Mouse (Mus musculus) spleen, adult 18-20 months (tissue): ENCODE measurements around the gene 2310022B05Rik.

ENCODE experiments used
- DNase-seq, 2 experiments: peaks; one replicate each; pipeline ENCODE4 v3.0.0; 2022; ENCODE audit warnings: mixed read lengths in 2 of 2

Gene 2310022B05Rik

DNA sequence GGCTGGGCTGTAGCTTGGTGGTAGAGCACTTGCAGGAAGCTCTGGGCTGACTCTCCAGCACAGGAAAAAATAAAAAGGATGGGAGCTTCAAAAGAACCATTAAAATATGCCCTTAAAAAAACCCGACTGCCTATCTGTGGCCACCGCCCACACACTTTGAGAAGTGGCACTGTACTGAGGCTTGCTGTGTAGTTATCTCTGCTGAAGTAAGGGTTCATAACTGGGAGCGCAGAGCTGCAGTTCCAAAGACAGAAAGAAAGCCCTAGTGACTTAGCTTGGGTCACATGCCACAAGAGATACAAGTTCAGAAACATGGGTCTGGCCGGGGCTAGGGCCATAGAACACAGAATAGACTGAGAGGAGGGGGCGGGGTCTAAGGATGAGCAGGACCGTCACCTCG lies 5.2 kb downstream of the 2310022B05Rik start:
- no peak for DNase-seq

DNA sequence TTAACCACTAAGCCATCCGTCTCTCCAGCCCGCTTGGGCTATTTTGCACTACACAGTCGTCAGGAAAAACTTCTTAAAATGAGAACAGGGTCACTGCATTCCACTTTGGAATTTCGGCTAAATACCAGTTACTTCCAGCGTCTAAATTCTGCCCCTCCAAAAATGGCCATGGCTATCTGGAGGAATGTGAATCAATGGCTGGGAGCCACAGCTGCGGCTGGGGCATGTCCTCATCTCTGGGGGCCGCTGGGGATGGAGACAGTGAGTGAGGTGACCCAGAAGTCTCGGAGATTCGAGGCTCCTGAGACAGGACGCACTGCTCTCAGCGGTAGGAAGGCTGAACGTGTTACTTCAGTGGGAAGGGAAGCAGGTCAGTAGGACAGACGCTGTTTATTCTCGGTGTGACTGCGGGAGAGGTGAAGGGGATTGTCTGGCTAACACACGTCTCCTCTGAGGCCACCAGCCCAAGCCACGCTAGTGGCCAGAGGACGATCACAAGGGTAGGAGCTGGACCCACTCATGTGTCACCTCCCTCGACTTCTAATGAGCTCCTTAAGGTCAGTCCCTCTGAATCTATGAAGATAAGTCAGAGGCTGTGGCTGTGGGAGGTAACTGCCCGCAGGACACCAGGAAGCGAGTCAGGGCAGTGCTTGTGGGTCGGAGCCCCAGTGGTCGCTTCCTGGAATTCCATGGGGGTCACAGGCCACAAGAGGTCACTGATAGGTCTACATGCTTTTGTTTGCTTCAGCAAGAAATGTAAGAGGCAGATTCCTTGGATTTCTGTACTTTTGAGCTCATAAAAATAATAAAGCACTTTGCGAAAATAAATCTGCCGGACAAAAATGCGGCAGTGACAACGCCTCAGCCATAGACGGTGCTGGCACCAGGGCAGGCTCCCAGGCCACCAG lies 9.3 kb downstream of the 2310022B05Rik start:
- DNase-seq = no peak

DNA sequence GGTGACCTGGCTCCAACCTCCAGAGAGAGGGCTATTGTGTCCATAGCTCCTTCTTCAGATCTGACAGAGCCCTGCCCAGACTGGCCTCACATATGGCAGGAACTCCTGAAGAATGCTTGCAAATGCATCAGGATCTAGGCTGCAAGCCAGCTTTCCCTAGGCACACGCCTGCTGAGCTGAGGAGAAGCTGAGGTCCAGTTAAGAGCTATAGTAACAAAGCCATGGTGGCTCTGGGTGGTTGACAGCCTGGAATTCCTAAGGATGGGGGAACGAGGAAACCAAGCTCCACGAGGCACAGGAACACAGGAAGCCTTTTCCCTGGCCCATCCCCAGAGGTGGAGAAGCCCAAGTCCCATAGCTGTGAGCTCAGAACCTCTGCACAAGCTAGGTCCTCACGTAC lies 10.6 kb downstream of the 2310022B05Rik start:
- DNase-seq = no peak

DNA sequence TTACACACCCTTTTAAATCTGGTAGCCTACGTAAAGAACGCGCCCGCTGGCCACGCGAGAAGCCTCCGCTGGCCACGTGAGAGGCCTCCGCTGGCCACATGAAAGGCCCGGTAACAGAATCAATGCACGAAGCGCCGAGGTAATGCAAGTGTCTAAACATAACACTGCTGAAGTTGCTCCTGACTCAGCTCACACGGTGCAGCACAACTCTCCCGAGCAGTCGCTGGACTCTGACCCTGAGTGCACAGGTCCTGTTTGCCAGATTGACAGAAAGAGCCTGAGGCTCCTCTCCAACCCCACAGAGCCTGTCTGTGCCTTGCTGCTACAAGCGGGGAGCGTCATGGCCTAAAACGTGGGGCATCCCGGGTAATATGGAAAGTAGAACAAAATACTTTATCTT lies 11.4 kb downstream of the 2310022B05Rik start:
- no peak for DNase-seq

- no peak for DNase-seq
Measured at GRCm38 (mm10) chr8:124648311-124648710, 14.9 kb downstream of the 2310022B05Rik start.

GRCm38 (mm10) chr8:124643540-124644339 lies 19.4 kb downstream of the 2310022B05Rik start:
- no peak for DNase-seq

- DNase-seq = no peak
Measured at GRCm38 (mm10) chr8:124641599-124641998, 21.6 kb downstream of the 2310022B05Rik start.

GRCm38 (mm10) chr8:124635247-124635502 lies 28.0 kb downstream of the 2310022B05Rik start:
- no peak for DNase-seq

DNA sequence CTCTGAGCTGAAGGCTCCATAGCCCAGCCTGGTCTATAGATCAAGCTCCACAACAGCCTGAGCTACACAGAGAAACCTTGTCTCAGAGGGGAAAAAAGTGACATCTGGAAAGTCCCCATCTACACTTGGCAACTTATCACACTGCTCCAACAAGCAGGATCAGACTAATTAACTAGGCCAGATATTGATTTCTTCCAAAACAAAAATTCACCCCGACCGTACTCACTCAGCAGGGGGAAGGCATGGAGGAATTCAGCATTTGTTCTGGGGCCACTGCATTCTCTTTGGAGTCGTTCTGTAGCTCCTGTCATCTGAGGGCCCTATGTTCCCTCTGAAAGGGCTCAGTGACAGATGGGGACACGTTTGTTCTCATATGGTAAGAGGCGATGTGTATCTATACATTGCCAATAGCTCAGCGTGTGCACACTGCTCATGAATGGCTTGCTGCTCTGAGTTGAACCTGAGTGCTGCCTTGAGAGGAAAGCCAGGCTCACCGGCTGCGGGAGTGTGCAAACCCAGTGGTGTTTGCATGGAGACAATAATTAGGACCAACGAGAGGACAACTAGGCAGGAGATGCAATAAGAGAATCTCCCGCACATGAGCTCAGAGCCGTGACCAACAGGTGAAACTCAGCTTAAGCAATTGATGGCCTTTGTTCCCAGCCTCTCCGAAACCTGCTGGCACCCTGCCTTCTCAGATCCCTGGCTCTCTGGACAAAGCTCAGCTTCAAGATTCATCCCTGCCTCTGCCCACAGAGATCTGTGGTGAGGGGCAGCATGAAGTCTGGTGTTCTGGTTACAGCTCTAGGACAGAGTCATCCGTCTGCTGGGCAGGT lies 28.5 kb downstream of the 2310022B05Rik start:
- no peak for DNase-seq

DNA sequence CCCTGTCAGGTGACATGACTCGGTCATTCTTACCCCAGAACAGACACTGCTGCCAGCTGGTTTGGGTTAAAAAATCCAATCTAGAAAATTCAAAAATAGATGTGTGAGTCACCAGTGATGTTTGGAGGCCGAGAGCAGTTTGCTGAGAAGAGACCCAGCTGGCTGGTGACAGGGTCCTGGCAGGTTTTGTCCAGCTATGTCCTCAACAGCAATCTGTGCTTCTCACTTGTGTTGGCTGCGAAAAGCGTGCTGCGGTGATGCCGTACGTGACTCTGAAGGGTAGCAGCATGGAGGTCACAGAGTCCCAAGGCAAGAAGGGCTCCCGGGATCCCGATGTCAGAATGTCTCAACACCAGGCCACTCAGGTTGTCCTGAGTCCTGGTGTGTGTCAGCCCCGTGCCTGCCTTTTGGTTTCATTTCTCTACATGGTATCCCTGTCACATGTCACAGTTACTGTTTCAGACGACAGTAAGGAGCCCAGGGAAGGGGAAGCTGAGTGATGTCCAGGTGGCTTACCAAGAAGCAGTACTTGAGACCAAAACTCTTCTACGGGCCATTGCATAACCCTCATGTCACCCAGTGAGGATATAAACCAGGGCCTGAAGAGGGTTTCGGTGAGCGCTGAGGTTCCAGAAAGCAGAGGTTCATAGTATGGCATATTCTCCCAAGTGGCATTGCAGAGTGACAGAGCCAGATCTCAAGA lies 30.0 kb downstream of the 2310022B05Rik start:
- peak; percentile 11 to 14 for DNase-seq

GRCm38 (mm10) chr8:124631966-124632365 lies 31.2 kb downstream of the 2310022B05Rik start:
- no peak for DNase-seq

DNA sequence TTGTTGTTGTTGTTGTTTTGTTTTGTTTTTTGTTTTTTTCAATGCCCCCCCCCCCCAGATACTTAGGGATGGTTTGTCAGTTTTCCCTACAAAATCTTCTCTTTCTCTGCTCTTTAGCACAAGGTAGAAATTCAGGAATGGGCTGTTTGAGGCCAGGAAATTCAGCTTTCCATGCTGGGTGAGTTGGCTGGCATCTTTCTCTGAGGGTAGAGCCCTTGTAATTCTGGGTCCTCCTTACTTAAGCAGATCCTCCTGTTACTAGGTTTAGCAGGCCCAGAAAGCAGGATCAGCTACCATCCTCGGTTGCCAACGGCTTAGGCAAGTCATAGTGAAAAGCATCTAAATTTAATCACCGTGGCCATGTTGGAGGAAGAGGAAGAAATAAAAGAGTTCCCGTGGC lies 32.3 kb downstream of the 2310022B05Rik start:
- DNase-seq = no peak

- DNase-seq = no peak
Measured at GRCm38 (mm10) chr8:124630489-124630888, 32.7 kb downstream of the 2310022B05Rik start.

- DNase-seq = no peak
Measured at GRCm38 (mm10) chr8:124626251-124626650, 36.9 kb downstream of the 2310022B05Rik start.

DNA sequence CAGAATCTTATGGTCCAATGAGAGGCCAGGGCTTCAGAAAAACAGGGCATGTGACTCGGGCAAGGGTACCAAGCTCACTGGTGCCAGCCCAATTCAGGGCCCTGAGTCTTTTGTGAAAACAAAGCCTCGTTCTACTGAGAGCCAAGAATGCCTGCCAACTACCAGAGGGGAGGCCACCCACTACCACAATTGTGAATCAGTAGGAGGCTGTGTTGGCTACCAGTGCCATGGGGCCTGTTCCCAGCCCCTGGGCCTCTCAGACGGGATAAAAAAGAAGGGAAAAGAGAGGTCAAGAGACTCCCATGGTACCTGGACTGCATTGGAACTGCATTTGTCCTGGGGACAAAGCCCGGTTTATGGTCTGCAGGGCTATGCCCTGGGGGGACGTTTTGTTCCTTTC lies 41.9 kb downstream of the 2310022B05Rik start:
- no peak for DNase-seq

GRCm38 (mm10) chr8:124618252-124618651 lies 44.9 kb downstream of the 2310022B05Rik start:
- no peak for DNase-seq

DNA sequence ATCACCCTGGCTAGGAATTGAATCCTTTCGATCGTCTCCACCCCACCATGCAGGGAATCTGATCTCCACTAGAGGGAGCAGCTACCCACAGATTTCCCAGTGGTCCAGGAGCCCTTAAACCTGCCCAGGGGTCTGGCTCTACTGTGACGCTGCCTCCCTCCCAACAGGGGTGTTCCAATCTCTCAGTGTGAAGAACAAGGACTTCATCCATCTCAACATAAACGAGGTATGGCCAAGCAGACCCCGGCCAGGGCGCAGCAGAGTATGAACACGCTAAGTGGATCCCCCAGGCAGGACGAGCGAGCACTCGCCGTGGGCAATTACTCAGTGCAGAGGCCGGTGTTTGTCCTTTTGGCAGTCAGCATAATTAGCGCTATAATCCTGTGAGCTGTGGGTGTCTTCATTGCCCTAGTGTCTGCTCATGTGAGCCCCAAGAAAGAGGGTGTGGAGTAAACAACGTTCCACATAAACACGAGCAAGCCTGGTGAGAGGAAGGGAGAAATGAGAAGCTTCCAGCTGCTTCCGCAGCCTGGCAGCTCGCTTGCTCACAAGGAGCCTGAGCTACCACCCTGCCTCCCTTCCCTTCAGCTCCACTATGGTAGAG lies 45.8 kb downstream of the 2310022B05Rik start:
- peak; percentile 29 to 60 for DNase-seq

DNA sequence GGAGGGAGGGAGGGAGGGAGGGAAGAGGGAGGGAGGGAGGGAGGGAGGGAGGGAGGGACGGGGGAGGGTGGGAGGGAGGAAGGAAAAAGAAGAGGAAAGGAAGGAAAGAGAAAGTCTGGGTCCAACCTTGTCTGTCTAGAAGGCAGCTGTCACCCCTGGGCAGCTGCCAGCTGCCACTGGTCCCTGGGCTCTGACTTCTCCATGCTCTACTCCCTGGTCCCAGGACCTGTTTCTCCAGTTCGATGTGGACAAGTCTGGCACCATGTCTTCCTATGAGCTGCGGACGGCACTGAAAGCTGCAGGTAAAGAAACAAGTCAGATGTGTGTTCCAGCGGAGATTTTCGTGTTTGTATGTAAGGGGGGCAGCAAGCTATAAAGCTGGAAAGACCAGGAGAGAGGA lies 48.8 kb downstream of the 2310022B05Rik start:
- DNase-seq = no peak

DNA sequence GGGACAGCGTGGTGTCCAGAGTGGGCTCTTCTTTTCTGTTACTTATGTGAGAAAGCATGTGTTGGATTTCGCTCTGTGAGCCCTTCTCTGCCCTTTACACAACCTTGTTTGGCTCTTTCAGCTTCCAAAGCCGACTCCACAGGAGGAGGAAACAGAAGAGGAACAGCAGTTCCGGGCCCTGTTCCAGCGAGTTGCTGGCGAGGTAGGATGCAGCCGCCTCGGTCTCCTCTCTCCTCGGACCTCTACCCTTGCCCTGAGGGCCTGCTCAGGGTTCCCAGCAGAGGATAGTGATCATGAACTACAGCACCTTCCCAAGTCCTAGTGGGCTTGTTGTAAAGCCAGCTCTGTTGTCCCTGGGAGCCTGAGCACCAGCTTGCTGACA lies 54.2 kb downstream of the 2310022B05Rik start:
- no peak for DNase-seq

GRCm38 (mm10) chr8:124608239-124608971 lies 54.8 kb downstream of the 2310022B05Rik start:
- DNase-seq = no peak

DNA sequence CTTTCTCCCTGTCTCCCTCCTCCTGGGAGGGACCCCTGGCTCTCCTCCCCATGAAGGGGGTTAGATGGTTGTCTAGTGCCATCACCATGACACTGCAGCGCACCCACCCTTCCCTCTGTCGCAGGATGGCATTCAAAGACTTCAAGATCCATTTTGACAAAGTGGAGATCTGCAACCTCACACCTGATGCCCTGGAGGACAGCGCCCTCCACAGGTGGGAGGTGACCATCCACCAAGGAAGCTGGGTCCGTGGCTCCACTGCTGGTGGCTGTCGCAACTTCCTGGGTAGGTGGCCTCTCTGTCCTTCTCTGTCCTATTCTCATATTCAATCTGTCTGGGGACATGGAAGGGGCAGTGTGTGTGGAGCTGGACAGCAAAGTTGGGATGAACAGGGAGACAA lies 59.1 kb downstream of the 2310022B05Rik start:
- DNase-seq = no peak
